Mouse (Mus musculus): ENCODE results near the gene Ell.

The Ell gene

DNA sequence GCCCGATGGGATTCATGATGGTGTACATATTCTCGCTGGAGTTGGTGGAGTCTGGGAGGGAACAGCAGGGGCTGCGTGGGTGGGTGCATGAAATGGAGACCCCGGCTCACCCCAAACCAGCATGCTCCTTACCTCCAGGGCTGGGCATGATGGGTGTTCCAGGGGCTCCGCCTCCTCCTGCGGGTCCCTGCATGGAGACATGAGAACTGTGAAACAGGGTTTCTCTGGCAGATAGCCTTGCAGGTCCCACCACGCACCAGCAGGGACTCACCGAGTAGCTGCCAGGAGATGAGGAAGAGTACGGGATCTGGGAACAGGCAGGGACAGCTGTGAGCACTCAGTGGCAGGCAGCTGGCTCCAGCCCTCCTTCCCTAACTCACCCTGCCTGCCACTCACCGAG lies 59.5 kb downstream of the Ell start:
- no peak for DNase-seq (ENCODE audit: low spot score)

- no peak for DNase-seq (ENCODE audit: low spot score)
Measured at GRCm38 (mm10) chr8:70599507-70600290, 60.4 kb downstream of the Ell start.

DNA sequence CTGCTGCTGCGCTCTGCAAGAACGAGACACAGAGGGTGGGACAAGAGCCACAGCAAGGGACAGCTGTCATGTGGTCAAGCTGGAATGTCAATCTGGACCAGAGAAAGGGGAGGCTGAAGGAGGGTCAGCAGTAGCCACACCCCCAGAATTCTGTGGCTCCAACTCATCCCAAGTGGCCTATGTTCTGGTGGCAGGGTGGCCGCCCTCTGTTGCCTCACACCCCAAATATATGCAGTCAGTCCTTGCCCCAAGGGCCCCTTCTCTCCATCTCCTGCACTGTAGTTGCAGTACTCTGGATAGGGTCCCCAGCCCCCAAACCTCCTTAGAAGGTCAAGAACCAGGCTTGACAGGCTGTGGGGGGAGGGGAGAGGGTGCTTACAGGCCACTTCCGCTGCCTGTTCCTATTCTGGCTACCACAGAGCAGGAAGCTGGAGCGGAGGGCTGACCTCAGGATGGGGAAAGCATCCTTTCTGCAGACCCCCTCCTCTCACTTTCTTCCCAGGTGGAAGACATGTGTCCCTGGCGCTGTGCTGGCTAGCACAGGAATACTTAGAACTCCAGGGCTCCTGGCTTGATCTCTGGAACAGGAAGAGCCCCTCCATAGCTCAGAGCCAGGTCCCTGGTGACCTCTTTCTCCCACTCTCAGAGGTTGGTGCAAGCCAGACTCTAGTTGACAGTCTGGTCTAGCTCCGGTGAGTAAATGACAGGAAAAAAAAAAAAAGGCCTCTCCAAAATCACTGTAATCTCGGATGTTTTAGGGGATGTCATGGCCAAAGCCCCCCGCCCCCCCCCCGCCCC lies 61.4 kb downstream of the Ell start:
- DNase-seq (ENCODE audit: low spot score): no peak

DNA sequence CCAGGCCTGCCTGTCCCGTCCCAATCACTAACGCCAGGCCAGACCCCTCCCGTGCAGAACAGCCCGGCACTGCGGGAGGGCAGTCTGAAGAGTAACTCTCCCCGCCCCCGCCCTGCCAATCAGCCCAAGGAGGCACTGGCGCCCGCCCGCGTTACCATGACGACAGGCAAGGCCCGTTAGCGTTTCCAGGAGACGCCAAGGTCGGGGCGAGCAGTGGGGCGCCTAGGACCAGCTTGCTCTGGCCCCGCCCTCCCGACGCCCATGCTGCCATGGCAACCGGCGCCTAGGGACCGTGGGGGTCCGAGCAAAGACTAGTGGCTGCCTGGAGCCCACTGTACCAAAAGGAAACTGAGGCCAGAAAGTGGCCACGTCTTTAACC lies 62.0 kb downstream of the Ell start:
- DNase-seq (ENCODE audit: low spot score): peak; percentile 50

DNA sequence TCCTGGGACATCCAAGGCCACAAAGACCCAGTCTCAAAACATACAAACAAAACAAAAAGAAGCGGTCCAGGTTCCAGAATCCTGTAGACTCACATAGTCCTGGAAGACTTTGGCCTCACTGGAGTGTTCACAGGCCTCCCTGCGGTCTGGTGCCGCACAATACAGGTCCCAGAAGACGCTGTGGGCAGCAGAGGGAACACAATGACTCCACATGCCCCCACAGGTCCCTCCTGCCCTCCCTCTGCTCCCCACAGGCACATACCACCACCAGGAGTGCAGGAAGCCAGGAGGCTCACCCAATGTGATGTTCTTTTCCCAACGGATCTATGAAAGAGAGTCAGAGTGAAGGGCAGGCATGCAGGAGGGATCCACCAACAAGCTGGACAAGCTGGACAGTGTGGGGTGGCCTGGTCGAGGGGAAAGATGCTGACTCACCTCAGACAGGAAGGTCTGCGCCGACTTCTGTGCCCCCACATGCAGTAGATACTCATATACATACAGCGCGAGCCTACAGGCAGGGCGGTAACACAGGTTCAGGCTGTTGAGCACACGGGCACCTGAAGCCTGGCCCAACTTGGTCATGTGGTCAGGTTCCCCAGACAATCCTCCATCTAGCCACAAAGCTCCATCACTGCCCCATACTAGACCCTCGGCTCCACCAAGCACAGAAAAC lies 63.0 kb downstream of the Ell start:
- no peak for DNase-seq (ENCODE audit: low spot score)

GRCm38 (mm10) chr8:70604558-70604957 lies 65.3 kb downstream of the Ell start:
- no peak for DNase-seq (ENCODE audit: low spot score)

DNA sequence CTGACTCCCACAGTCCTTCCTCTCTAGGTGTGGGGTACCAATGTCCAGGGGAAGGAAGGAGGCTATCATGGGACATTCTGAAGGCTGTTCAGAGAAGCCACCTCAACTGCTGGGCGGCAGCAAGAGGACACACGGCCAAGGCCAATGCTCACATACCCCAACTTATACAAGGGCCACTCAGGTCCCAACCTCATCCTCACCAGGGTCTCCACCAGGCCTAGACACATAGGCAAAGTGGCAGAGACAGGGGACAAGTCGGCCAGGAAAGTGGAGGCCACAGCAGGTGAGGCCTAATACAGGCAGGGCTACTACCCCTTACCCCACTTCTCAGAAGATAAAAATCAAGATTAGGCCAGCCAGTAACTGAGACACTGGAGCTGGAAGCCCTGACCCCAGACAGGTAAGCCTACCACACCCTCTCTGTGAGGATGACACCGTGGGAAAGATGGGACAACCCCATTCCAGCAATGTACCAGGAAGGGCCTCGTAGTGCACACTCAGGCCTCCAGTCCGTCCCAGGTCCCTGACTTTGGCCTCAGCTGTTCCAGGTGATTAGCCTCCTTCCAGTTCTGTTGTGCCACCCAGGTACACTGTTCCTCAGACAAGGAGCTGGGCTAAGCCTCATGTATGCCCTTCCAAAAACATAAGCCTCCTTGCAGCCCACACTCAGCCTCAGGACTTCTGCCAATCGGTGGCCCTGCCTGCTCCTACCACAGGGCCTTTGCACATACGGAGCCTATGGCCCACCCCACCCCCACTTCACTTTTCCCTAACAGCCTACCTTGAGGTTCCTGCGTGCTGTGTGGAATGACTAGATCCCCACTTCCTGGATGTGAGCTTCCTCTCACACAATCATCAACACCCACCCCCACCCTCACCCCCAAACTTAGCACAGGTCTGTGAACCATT lies 66.9 kb downstream of the Ell start:
- DNase-seq (ENCODE audit: low spot score): no peak

GRCm38 (mm10) chr8:70606780-70607602 lies 67.7 kb downstream of the Ell start:
- no peak for DNase-seq (ENCODE audit: low spot score)

DNA sequence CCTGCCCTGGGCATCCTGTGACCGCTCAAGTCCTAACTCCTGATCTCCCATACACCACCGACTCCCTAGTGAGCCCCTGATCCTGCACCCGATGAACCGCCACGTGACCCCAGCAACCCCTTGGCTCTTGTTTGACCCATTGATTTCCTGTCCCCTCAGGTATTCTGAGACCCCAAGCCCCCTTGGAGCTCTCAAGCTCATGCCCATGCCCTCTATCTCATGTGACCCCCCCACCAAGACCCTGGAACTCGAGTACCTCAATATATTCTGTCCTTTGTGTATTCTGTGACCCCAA lies 68.3 kb downstream of the Ell start:
- peak; percentile 9 for DNase-seq (ENCODE audit: low spot score)

DNA sequence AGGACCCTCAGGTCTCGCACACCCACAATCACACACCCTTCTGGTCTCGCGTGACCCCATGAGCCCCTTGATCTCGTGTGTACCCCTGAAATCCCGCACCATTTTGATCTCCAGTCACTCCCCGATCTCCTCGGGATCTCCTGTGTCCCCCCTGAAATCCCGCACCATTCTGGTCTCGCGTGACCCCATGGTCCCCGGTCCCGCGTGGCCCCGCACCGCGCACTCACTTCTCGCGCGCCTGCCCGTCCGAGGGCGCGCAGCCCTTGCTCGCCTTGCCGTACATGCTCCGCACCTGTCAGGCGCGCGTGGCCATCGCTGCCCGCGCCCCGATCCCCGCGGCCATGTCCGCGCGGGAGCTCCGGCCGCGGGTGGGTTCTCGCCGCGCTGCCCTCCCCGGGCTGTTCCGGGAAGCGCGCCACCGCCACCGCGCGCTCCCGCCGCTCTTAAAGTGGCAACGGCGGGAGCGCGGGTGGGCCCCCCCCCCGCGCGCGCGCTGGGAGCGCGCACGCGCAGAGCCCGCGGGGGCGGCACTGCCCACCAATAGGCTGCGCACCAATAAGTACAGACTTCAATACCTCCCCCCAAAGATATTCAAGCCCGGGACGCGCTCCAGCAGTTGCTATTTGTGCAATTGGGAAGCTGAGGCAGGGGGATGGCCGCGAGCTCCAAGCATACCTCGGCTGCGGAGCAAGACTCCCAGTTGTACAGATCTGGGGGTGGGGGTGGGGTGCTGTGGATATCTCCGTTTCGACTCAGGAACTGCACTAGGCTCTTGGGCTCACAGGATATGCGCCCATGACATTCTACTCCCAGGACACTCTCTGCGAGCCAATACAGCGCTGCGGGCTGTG lies 68.9 kb downstream of the Ell start:
- DNase-seq (ENCODE audit: low spot score): peak; percentile 45

DNA sequence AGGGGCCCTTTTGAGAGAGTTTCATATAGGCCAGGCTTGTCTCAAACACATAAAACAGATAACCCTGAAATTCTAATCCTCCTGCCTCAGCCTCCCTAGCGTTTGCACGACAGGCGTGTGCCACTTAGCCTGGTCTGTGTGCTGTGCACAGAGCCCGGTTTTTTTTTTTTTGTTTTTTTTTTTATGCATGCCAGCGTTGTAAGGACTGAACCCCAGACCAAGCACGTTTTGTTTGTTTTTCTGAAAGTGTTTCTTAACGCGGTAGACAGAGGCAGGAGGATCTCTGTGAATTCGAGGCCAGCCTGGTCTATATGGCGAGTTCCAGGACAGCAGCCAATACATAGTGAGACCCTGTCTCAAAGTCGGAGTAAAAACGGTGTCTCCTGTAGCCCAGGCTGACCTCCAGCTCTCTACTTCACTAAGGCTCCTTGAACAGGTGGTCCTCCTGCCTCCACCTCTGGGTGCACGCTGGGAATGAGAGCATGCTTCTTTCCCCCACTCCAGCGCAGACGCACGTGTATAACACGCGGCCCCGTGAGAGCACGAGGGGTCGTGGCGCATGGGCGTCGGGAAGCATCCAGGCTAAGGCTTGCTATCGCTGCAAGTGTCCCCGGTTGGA lies 69.6 kb downstream of the Ell start, which contains the start of gene Ssbp4:
Gene Ssbp4 (minus strand): TSS at position 124 of the 619 bp plus-strand sequence.
- DNase-seq (ENCODE audit: low spot score): no peak

DNA sequence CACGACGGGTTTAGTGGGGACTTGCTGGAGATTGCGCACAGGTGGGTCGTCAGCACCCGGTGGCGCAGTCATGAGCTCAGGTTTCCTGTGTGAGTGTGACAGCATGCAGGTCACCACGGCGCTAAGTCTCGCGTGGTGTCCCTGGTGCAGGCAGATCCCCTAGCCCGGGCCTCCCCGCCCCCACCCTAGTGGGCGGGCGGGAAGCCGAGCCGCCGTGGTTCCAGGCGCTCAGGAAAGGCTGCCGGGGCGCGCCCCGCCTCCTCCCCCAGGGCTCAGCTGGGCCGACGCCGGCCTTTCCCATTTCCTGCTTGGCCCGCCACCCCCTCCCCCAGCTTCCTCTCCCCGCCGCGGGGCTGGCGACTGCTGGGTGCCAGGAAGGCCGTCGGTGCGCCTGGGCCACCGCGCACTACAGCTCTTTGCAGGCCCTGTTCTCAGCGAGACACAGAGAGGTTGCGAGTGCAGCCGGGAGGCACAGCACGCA lies 70.2 kb downstream of the Ell start:
- peak; percentile 89 for DNase-seq (ENCODE audit: low spot score)

DNA sequence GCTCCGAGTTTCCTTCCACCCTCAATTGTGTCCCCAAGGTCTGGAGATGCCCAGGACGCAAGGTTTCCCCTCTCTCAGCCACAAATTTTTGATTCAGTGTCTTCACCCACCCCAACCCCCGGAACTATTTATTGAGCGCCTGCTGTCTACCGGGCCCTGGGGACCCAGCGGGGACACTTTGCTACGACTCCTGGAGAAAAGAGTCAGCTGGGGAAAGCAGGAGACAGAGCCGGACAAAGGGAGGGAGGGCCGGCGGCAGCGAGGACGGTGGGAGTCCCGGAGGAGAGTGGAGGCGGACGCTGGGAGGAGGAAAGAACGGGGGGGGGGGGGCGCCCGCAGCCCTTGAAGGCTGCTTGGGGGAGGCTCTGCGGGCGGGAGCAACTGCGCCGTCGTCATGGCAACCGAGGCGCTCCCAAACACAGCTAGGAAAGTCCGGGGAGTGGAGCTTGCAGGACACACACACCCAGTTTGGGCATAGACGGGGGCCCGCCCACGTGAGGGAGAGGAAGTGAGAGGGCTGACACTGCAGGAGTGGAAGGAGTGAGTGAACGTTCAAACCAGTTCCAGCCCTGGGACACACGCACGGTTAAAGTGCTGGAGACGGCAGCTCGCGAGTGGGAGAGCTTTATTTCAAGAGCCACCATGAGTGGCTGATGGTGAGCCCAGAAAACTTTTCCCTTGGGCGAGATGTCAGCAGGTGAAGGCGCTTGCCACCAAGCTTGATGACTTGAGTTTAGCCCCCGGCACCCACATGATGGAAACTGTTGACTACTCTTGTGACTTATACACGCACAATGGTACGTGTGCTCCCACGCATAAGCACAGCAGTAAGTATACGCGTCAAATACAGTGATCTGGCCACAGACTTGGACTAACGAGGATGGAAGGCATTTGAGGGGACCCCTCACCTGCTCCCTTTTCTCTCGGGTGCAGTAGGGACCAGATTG lies 70.9 kb downstream of the Ell start:
- peak; percentile 90 for DNase-seq (ENCODE audit: low spot score)

- DNase-seq (ENCODE audit: low spot score): peak; percentile 77
Measured at GRCm38 (mm10) chr8:70610796-70611771, 71.8 kb downstream of the Ell start.

GRCm38 (mm10) chr8:70611849-70612248 lies 72.6 kb downstream of the Ell start:
- peak; percentile 87 for DNase-seq (ENCODE audit: low spot score)

DNA sequence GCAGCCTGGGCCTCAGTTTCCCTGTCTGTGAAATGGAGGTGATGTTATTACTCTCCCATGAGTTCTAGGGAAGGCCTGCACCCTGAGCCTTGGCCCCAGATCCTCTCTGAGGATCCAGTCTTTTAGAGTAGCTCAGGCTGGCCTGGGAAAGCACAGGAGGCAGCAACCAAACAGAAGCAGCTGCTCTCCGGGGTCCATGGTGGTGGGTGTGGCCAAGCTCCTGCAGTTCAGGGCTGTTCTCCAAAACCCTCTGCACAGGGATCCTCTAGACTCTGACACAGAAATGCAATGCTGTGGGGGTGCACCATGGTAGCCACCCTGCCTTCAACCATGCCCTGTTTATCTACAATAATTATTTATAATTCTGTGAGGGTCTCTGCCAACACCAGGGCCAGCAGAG lies 74.5 kb downstream of the Ell start:
- DNase-seq (ENCODE audit: low spot score): no peak

DNA sequence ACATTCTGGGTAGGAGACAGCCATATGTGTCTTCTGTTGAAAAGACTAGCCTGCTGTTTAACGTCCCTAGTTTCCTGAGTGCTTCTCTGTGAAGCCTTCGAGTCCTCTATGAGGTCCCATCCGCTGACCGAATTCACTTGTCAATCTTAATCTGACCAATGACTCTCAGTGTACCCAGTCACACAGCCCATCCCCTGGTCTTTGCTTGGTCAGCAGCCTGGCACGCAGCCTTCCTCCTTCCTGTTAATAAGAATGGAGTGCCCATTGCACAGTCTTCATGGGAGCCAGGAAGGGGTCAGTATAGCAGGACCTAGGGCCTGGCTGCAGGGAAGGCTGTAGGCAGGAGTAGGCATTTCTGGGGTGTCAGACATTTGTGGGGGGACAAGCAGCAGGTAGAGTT lies 75.2 kb downstream of the Ell start:
- no peak for DNase-seq (ENCODE audit: low spot score)

All from T-cell, adult 2 months (primary cell).